Mouse (Mus musculus) ES-Bruce4 (cell line): Measurements from ENCODE around the gene Rae1. TPM values are rescaled to one million over a fixed set of nuclear protein-coding genes. Genes with fewer than 3 reads are reported as not detected.

ENCODE experiments used
- H3K27ac ChIP-seq: 2 replicates; pipeline ENCODE4 v1.5.1; 2012; ENCODE audit warnings: low read length, inconsistent platforms; ENCODE audit not compliant: insufficient read depth
- H3K27me3 ChIP-seq: 2 replicates; pipeline ENCODE4 v1.6.1; 2012; ENCODE audit warnings: mild to moderate bottlenecking, low read length, inconsistent platforms; ENCODE audit not compliant: control insufficient read depth, poor library complexity, insufficient read depth, severe bottlenecking
- H3K36me3 ChIP-seq: 2 replicates; pipeline ENCODE4 v1.6.1; 2012; ENCODE audit warnings: inconsistent platforms, mild to moderate bottlenecking, low read length, moderate library complexity; ENCODE audit not compliant: control insufficient read depth, poor library complexity, insufficient read depth, severe bottlenecking
- H3K4me1 ChIP-seq: one replicate; pipeline ENCODE4 v1.8.1; 2011; ENCODE audit warnings: low read length; ENCODE audit not compliant: control insufficient read depth, insufficient read depth
- H3K4me3 ChIP-seq: 2 replicates; pipeline ENCODE4 v1.5.1; 2011; ENCODE audit warnings: low read depth, mild to moderate bottlenecking, low read length
- H3K9ac ChIP-seq: 2 replicates; pipeline ENCODE4 v1.6.1; 2012; ENCODE audit warnings: low read depth, mild to moderate bottlenecking, inconsistent platforms; ENCODE audit not compliant: poor library complexity, severe bottlenecking
- H3K9me3 ChIP-seq: replicated peaks from 2 replicates; pipeline ENCODE4 v1.6.1; 2012; ENCODE audit warnings: mild to moderate bottlenecking, low read length, inconsistent platforms; ENCODE audit not compliant: control insufficient read depth, poor library complexity, insufficient read depth, severe bottlenecking
- CTCF ChIP-seq: IDR thresholded peaks from one replicate; pipeline ENCODE4 v1.8.1; 2011; ENCODE audit warnings: low read depth, low read length
- EP300 ChIP-seq: IDR thresholded peaks from 2 replicates; pipeline ENCODE4 v1.6.1; 2011; ENCODE audit warnings: low read depth, low read length; ENCODE audit not compliant: insufficient read depth
- POLR2A ChIP-seq: IDR thresholded peaks from one replicate; pipeline ENCODE4 v1.8.1; 2011; ENCODE audit warnings: low read length; ENCODE audit not compliant: insufficient read depth
- polyA plus RNA-seq: library from polyadenylated mRNA; stranded (reverse); fragments of >200 nt; gene quantifications from 2 replicates; pipeline ENCODE4 v1.2.4, GENCODE M21; 2011; ENCODE audit warnings: low read depth; ENCODE audit not compliant: missing spikeins, insufficient read depth, insufficient read length

Gene Rae1
- polyA plus RNA-seq, 1 experiment = 123 TPM

- Histone ChIP-seq H3K4me1 (peaks cover 5% of the 10 kb centered on the region), H3K27me3 (no peaks in the 10 kb centered on the region), H3K9me3 (no peaks in the 10 kb centered on the region), H3K27ac (no peak overlapping the region), H3K9ac (no peak overlapping the region), H3K36me3 (no peaks in the 10 kb centered on the region), H3K4me3 (no peak overlapping the region)
- TF ChIP-seq CTCF (no peak), EP300 (no peak), POLR2A (no peak)
These were observed 57.0 kb downstream of the Rae1 start for GRCm38 (mm10) chr2:173056882-173057315.

GRCm38 (mm10) chr2:173057623-173058022, 57.7 kb downstream of the Rae1 start:
- H3K27ac ChIP-seq = no peak overlapping the region
- no peaks in the 10 kb centered on the region for H3K9me3 ChIP-seq
- peaks cover 5% of the 10 kb centered on the region for H3K4me1 ChIP-seq
- no peak overlapping the region for H3K9ac ChIP-seq
- TF ChIP-seq CTCF = no peak
- no peak for TF ChIP-seq EP300
- no peak for TF ChIP-seq POLR2A
- no peak overlapping the region for H3K4me3 ChIP-seq
- H3K27me3 ChIP-seq = no peaks in the 10 kb centered on the region
- no peaks in the 10 kb centered on the region for H3K36me3 ChIP-seq

GRCm38 (mm10) chr2:173058263-173058662, 58.3 kb downstream of the Rae1 start:
- no peak overlapping the region for H3K27ac ChIP-seq

GRCm38 (mm10) chr2:173060450-173060849, 60.5 kb downstream of the Rae1 start:
- Histone ChIP-seq H3K4me1 (peaks cover 5% of the 10 kb centered on the region), H3K9ac (no peak overlapping the region), H3K27me3 (no peaks in the 10 kb centered on the region), H3K9me3 (no peaks in the 10 kb centered on the region), H3K36me3 (no peaks in the 10 kb centered on the region), H3K4me3 (no peak overlapping the region), H3K27ac (no peak overlapping the region)
- no peak for TF ChIP-seq CTCF
- no peak for TF ChIP-seq POLR2A
- TF ChIP-seq EP300 = no peak

More at GRCm38 (mm10) chr2:173058263-173058662, 58.3 kb downstream of the Rae1 start:
- Histone ChIP-seq H3K36me3 (no peaks in the 10 kb centered on the region), H3K9ac (no peak overlapping the region), H3K4me3 (no peak overlapping the region), H3K9me3 (no peaks in the 10 kb centered on the region), H3K27me3 (no peaks in the 10 kb centered on the region), H3K4me1 (peaks cover 5% of the 10 kb centered on the region)
- no peak for TF ChIP-seq CTCF
- no peak for TF ChIP-seq POLR2A
- no peak for TF ChIP-seq EP300

GRCm38 (mm10) chr2:173061443-173062351, 61.8 kb downstream of the Rae1 start:
- TF ChIP-seq POLR2A (no peak), CTCF (no peak), EP300 (no peak)
- no peaks in the 10 kb centered on the region for H3K9me3 ChIP-seq
- H3K27me3 ChIP-seq = no peaks in the 10 kb centered on the region
- H3K36me3 ChIP-seq = no peaks in the 10 kb centered on the region
- H3K27ac ChIP-seq = no peak overlapping the region
- no peak overlapping the region for H3K9ac ChIP-seq
- no peak overlapping the region for H3K4me3 ChIP-seq
- peaks cover 5% of the 10 kb centered on the region for H3K4me1 ChIP-seq

GRCm38 (mm10) chr2:173063219-173063618, 63.3 kb downstream of the Rae1 start:
- H3K4me1 ChIP-seq = peaks cover 3% of the 10 kb centered on the region
- H3K9me3 ChIP-seq = peaks cover 8% of the 10 kb centered on the region
- no peaks in the 10 kb centered on the region for H3K36me3 ChIP-seq
- no peak overlapping the region for H3K9ac ChIP-seq
- no peak overlapping the region for H3K4me3 ChIP-seq
- no peak overlapping the region for H3K27ac ChIP-seq
- H3K27me3 ChIP-seq = no peaks in the 10 kb centered on the region
- no peak for TF ChIP-seq POLR2A
- no peak for TF ChIP-seq EP300
- TF ChIP-seq CTCF = no peak
